Mouse (Mus musculus): ENCODE measurements around the gene Zfp706. TPM values are rescaled to one million over a fixed set of nuclear protein-coding genes. Genes with fewer than 3 reads are reported as not detected.

The Zfp706 gene
- total RNA-seq, 2 experiments from 2014 or later = 217 to 238 TPM

- DNase-seq = no peak
- intact Hi-C loops (cut with DNase I) = no loop called here
Measured at GRCm38 (mm10) chr15:36979488-36980201, 27.9 kb downstream of the Zfp706 start.

GRCm38 (mm10) chr15:36979159-36979487, 28.4 kb downstream of the Zfp706 start:
- intact Hi-C loops (cut with DNase I) = no loop called here
- DNase-seq = no peak

GRCm38 (mm10) chr15:36977823-36978222, 29.8 kb downstream of the Zfp706 start:
- intact Hi-C loops (cut with DNase I) = no loop called here

GRCm38 (mm10) chr15:36975690-36976089, 31.9 kb downstream of the Zfp706 start:
- intact Hi-C loops (cut with DNase I) = no loop called here
- no peak for DNase-seq

More at GRCm38 (mm10) chr15:36977823-36978222, 29.8 kb downstream of the Zfp706 start:
- DNase-seq = no peak

GRCm38 (mm10) chr15:36975256-36975620, 32.3 kb downstream of the Zfp706 start:
- no peak for DNase-seq
- intact Hi-C loops (cut with DNase I) = no loop called here

- intact Hi-C loops (cut with DNase I) = no loop called here
- DNase-seq = no peak
Measured at GRCm38 (mm10) chr15:36974614-36975255, 32.8 kb downstream of the Zfp706 start.

- DNase-seq = no peak
- intact Hi-C loops (cut with DNase I) = no loop called here
Measured at GRCm38 (mm10) chr15:36973714-36974113, 33.9 kb downstream of the Zfp706 start.

- DNase-seq = no peak
- intact Hi-C loops (cut with DNase I) = no loop called here
Measured at GRCm38 (mm10) chr15:36973290-36973689, 34.3 kb downstream of the Zfp706 start.

- no peak for DNase-seq
- intact Hi-C loops (cut with DNase I) = no loop called here
Measured at GRCm38 (mm10) chr15:36969794-36970193, 37.8 kb downstream of the Zfp706 start.

GRCm38 (mm10) chr15:36968295-36968694, 39.3 kb downstream of the Zfp706 start:
- no peak for DNase-seq
- intact Hi-C loops (cut with DNase I) = no loop called here

- no peak for DNase-seq
Measured at GRCm38 (mm10) chr15:36967381-36968211, 40.0 kb downstream of the Zfp706 start.

GRCm38 (mm10) chr15:36966940-36967339, 40.6 kb downstream of the Zfp706 start:
- intact Hi-C loops (cut with DNase I) = no loop called here
- no peak for DNase-seq

More at GRCm38 (mm10) chr15:36967381-36968211, 40.0 kb downstream of the Zfp706 start:
- intact Hi-C loops (cut with DNase I) = no loop called here

- intact Hi-C loops (cut with DNase I) = no loop called here
- DNase-seq = peak; percentile 38 to 48
Measured at GRCm38 (mm10) chr15:36966466-36966865, 41.1 kb downstream of the Zfp706 start.

GRCm38 (mm10) chr15:36965743-36966142, 41.8 kb downstream of the Zfp706 start:
- intact Hi-C loops (cut with DNase I) = no loop called here
- DNase-seq = no peak

GRCm38 (mm10) chr15:36962931-36963330, 44.6 kb downstream of the Zfp706 start:
- intact Hi-C loops (cut with DNase I) = no loop called here
- DNase-seq = no peak

GRCm38 (mm10) chr15:36960876-36961237, 46.7 kb downstream of the Zfp706 start:
- no peak for DNase-seq
- intact Hi-C loops (cut with DNase I) = no loop called here

GRCm38 (mm10) chr15:36960010-36960875, 47.3 kb downstream of the Zfp706 start:
- DNase-seq = peak; percentile 45 to 48
- intact Hi-C loops (cut with DNase I) = no loop called here

- intact Hi-C loops (cut with DNase I) = no loop called here
- DNase-seq = no peak
Measured at GRCm38 (mm10) chr15:36956221-36956620, 51.4 kb downstream of the Zfp706 start.

- no peak for DNase-seq
- intact Hi-C loops (cut with DNase I) = no loop called here
Measured at GRCm38 (mm10) chr15:36950258-36950657, 57.3 kb downstream of the Zfp706 start.

GRCm38 (mm10) chr15:36948866-36949546, 58.6 kb downstream of the Zfp706 start:
- intact Hi-C loops (cut with DNase I) = no loop called here

More at GRCm38 (mm10) chr15:36948866-36949546, 58.6 kb downstream of the Zfp706 start:
- no peak for DNase-seq

Data from heart, postnatal 36 days (tissue).